Mouse (Mus musculus): ENCODE results near the gene Marveld2. TPM values are rescaled to one million over a fixed set of nuclear protein-coding genes. Genes with fewer than 3 reads are reported as not detected.

The Marveld2 gene
- total RNA-seq, 2 experiments from 2014 or later: 0.42 to 0.57 TPM

Other genes starting within 250 kb of the Marveld2 start
- gene Naip1, start 164.1 kb downstream of the Marveld2 start, total RNA-seq (2021): under 1 TPM; 0.07 to 0.18 TPM
- 10 to 100 TPM; 21.7 to 21.9 TPM for gene Gtf2h2, start 124.4 kb downstream of the Marveld2 start, total RNA-seq (2021)
- gene Ocln, start 64.3 kb downstream of the Marveld2 start, total RNA-seq (2021): under 1 TPM; 0.57 to 0.87 TPM
- gene Ak6, start 34.0 kb upstream of the Marveld2 start, total RNA-seq (2021): 10 to 100 TPM; 59.8 to 63.5 TPM
- 10 to 100 TPM; 15.0 to 17.1 TPM for gene Rad17, start 34.1 kb upstream of the Marveld2 start, total RNA-seq (2021)
- 10 to 100 TPM in 1 of 2 experiments, 1 to 10 TPM in 1; 9.6 to 18.1 TPM for gene Taf9, start 34.6 kb upstream of the Marveld2 start, total RNA-seq (2021)
- gene Ccdc125, start 52.7 kb upstream of the Marveld2 start, total RNA-seq (2021): under 1 TPM; 0.17 to 0.46 TPM
- 10 to 100 TPM; 21.3 to 22.2 TPM for gene Cdk7, start 114.0 kb upstream of the Marveld2 start, total RNA-seq (2021)
- gene Mrps36, start 127.7 kb upstream of the Marveld2 start, total RNA-seq (2021): 100 to 1,000 TPM; 165 to 196 TPM
- not detected for gene Cenph, start 158.9 kb upstream of the Marveld2 start, total RNA-seq (2021)
- 1 to 10 TPM in 1 of 2 experiments, under 1 TPM in 1; 0.57 to 1.1 TPM for gene Ccnb1, start 169.6 kb upstream of the Marveld2 start, total RNA-seq (2021)
- 10 to 100 TPM; 20.1 to 21.8 TPM for gene Slc30a5, start 216.5 kb upstream of the Marveld2 start, total RNA-seq (2021)

All from heart, adult 18-20 months (tissue).